Mouse (Mus musculus) neural tube, embryonic 11.5 days (tissue): ENCODE measurements at regions not wholly inside any gene's neighbourhood (a gene's known extent, or its start where the extent isn't known, plus 50 kb on each side); places are given as distances from the start of the nearest gene placed in this dataset.

Experiments
- ATAC-seq: fragments of 200-750 bp; cut with Nextera tagmentation; 2 replicates; pipeline ENCODE4 v1.8.0; 2017; ENCODE audit warnings: moderate number of reproducible peaks, mild to moderate bottlenecking, moderate TSS enrichment, moderate library complexity; ENCODE audit not compliant: insufficient read depth, low FRiP score, low TSS enrichment
- DNase-seq: peaks from one replicate; pipeline ENCODE4 v3.0.0-alpha.2; 2015; ENCODE audit warnings: low spot score
- H3K27ac ChIP-seq: fragments of 300-500 bp; sonication (generic); 2 replicates; pipeline ENCODE4 v1.5.1; 2014; ENCODE audit warnings: low read depth, mild to moderate bottlenecking, low read length
- H3K27me3 ChIP-seq: fragments of 300-500 bp; sonication (generic); 2 replicates; pipeline ENCODE4 v1.6.1; 2014; ENCODE audit warnings: mild to moderate bottlenecking, low read length, mixed read lengths; ENCODE audit not compliant: control insufficient read depth, insufficient read depth
- H3K36me3 ChIP-seq: fragments of 300-500 bp; sonication (generic); 2 replicates; pipeline ENCODE4 v1.6.1; 2014; ENCODE audit warnings: mild to moderate bottlenecking, low read length, moderate library complexity, mixed read lengths; ENCODE audit not compliant: control insufficient read depth, insufficient read depth
- H3K4me1 ChIP-seq: fragments of 300-500 bp; sonication (generic); 2 replicates; pipeline ENCODE4 v1.6.1; 2014; ENCODE audit warnings: low read length, mixed read lengths; ENCODE audit not compliant: control insufficient read depth, insufficient read depth
- H3K4me2 ChIP-seq: fragments of 300-500 bp; sonication (generic); 2 replicates; pipeline ENCODE4 v1.6.1; 2014; ENCODE audit warnings: low read depth, mild to moderate bottlenecking, moderate library complexity
- H3K4me3 ChIP-seq: fragments of 300-500 bp; sonication (generic); 2 replicates; pipeline ENCODE4 v1.5.1; 2014; ENCODE audit warnings: low read depth, low read length
- H3K9ac ChIP-seq: fragments of 300-500 bp; sonication (generic); 2 replicates; pipeline ENCODE4 v1.6.1; 2014; ENCODE audit warnings: mild to moderate bottlenecking, low read length
- H3K9me3 ChIP-seq: fragments of 300-500 bp; sonication (generic); 2 replicates; pipeline ENCODE4 v1.6.1; 2016; ENCODE audit warnings: low read length; ENCODE audit not compliant: control insufficient read depth
- WGBS: fragments of 180-500 bp; shearing (Covaris S2); extraction: QIAGEN DNeasy Blood & Tissue Kit; methylation state at CpG from one replicate; pipeline ENCODE4 v1.1.7; 2014; 5-methylcytosine and 5-hydroxymethylcytosine counted together

GRCm38 (mm10) chr6:143437367-143438271 lies 270.6 kb downstream of the Etnk1 start:
- Histone ChIP-seq H3K9ac (no peak overlapping the region), H3K4me3 (no peak overlapping the region), H3K36me3 (no peaks in the 10 kb centered on the region), H3K4me2 (no peak overlapping the region), H3K4me1 (no peaks in the 10 kb centered on the region), H3K9me3 (no peaks in the 10 kb centered on the region), H3K27me3 (no peaks in the 10 kb centered on the region), H3K27ac (no peak overlapping the region)
- no peak for ATAC-seq
- 75% methylated on average over 32 of the region's 32 CpGs for WGBS
- DNase-seq: peak; percentile 12

GRCm38 (mm10) chr6:143438272-143438591 lies 271.2 kb downstream of the Etnk1 start:
- H3K4me2 ChIP-seq: no peak overlapping the region
- H3K9me3 ChIP-seq: no peaks in the 10 kb centered on the region
- no peaks in the 10 kb centered on the region for H3K4me1 ChIP-seq
- H3K27ac ChIP-seq: no peak overlapping the region
- no peak overlapping the region for H3K9ac ChIP-seq
- no peaks in the 10 kb centered on the region for H3K36me3 ChIP-seq
- H3K4me3 ChIP-seq: no peak overlapping the region
- ATAC-seq (no peak), DNase-seq (no peak)
- WGBS: 83% methylated on average over 5 of the region's 5 CpGs
- H3K27me3 ChIP-seq: no peaks in the 10 kb centered on the region

- no peak overlapping the region for H3K27ac ChIP-seq
- no peaks in the 10 kb centered on the region for H3K36me3 ChIP-seq
- 90% methylated on average over 10 of the region's 10 CpGs for WGBS
- DNase-seq: no peak
- no peak overlapping the region for H3K4me3 ChIP-seq
- no peaks in the 10 kb centered on the region for H3K9me3 ChIP-seq
- ATAC-seq: no peak
- H3K4me1 ChIP-seq: no peaks in the 10 kb centered on the region
- H3K27me3 ChIP-seq: no peaks in the 10 kb centered on the region
- no peak overlapping the region for H3K4me2 ChIP-seq
- no peak overlapping the region for H3K9ac ChIP-seq
Observed at GRCm38 (mm10) chr6:143439484-143439883, 272.5 kb downstream of the Etnk1 start.

- 86% methylated on average over 15 of the region's 15 CpGs for WGBS
- Histone ChIP-seq H3K27me3 (no peaks in the 10 kb centered on the region), H3K9ac (no peak overlapping the region), H3K4me2 (no peak overlapping the region), H3K36me3 (no peaks in the 10 kb centered on the region), H3K4me1 (no peaks in the 10 kb centered on the region), H3K27ac (no peak overlapping the region), H3K9me3 (no peaks in the 10 kb centered on the region), H3K4me3 (no peak overlapping the region)
- ATAC-seq: no peak
- DNase-seq: no peak
Observed at GRCm38 (mm10) chr6:143440237-143440950, 273.4 kb downstream of the Etnk1 start.

- H3K4me3 ChIP-seq: no peak overlapping the region
- H3K27ac ChIP-seq: no peak overlapping the region
- H3K4me1 ChIP-seq: no peaks in the 10 kb centered on the region
- 89% methylated on average over 8 of the region's 8 CpGs for WGBS
- no peak overlapping the region for H3K9ac ChIP-seq
- no peaks in the 10 kb centered on the region for H3K9me3 ChIP-seq
- ATAC-seq (no peak), DNase-seq (no peak)
- no peak overlapping the region for H3K4me2 ChIP-seq
- H3K27me3 ChIP-seq: no peaks in the 10 kb centered on the region
- H3K36me3 ChIP-seq: no peaks in the 10 kb centered on the region
Observed at GRCm38 (mm10) chr6:143442361-143442760, 275.3 kb downstream of the Etnk1 start.

GRCm38 (mm10) chr6:143443446-143443845 lies 276.4 kb downstream of the Etnk1 start:
- Histone ChIP-seq H3K9ac (no peak overlapping the region), H3K27ac (no peak overlapping the region), H3K4me2 (no peak overlapping the region), H3K9me3 (no peaks in the 10 kb centered on the region), H3K4me1 (no peaks in the 10 kb centered on the region), H3K4me3 (no peak overlapping the region), H3K27me3 (no peaks in the 10 kb centered on the region), H3K36me3 (no peaks in the 10 kb centered on the region)
- 93% methylated on average over 6 of the region's 6 CpGs for WGBS
- no peak for ATAC-seq
- DNase-seq: no peak

- Histone ChIP-seq H3K27me3 (no peaks in the 10 kb centered on the region), H3K4me2 (no peak overlapping the region), H3K4me1 (no peaks in the 10 kb centered on the region), H3K9ac (no peak overlapping the region), H3K36me3 (no peaks in the 10 kb centered on the region), H3K4me3 (no peak overlapping the region), H3K27ac (no peak overlapping the region), H3K9me3 (no peaks in the 10 kb centered on the region)
- ATAC-seq: no peak
- DNase-seq: no peak
- WGBS: 88% methylated on average over 3 of the region's 3 CpGs
Observed at GRCm38 (mm10) chr6:143444782-143445181, 277.8 kb downstream of the Etnk1 start.

GRCm38 (mm10) chr6:143445834-143446552 lies 279.0 kb downstream of the Etnk1 start:
- no peak for DNase-seq
- Histone ChIP-seq H3K9me3 (no peaks in the 10 kb centered on the region), H3K27me3 (no peaks in the 10 kb centered on the region), H3K4me2 (no peak overlapping the region), H3K27ac (no peak overlapping the region), H3K36me3 (no peaks in the 10 kb centered on the region), H3K9ac (no peak overlapping the region), H3K4me3 (no peak overlapping the region), H3K4me1 (no peaks in the 10 kb centered on the region)
- ATAC-seq: no peak
- 82% methylated on average over 13 of the region's 13 CpGs for WGBS
